Mouse (Mus musculus) lung, postnatal 36 days (tissue): ENCODE measurements around the gene Anxa7.
A peak's percentile ranks its signal among the peaks of the same experiment; 100 is the strongest.

Experiments used
- DNase-seq: peaks from one replicate; pipeline ENCODE4 v3.0.0; 2022; ENCODE audit warnings: mixed read lengths

Anxa7 gene

DNA sequence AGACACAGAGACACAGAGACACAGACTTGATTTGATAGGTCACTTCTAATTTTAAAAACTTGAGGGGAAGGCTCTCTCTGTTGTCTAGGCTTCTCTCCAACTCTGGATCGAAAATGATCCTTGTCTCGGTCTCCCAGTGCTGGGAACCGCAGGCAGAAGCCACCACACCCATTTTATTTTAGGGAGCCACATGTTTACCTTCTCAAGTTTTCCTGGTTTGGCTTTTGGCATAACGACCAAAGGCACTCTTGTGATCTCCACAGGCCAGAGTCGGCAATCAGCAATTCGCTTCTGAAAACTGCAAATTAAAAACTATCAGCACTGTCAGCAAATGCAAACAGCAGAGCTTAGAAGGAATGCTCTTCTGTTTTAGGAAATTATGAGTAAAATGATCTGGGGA, 48.2 kb downstream of the Anxa7 start:
- no peak for DNase-seq

GRCm38 (mm10) chr14:20429833-20430232, 50.1 kb downstream of the Anxa7 start:
- no peak for DNase-seq

DNA sequence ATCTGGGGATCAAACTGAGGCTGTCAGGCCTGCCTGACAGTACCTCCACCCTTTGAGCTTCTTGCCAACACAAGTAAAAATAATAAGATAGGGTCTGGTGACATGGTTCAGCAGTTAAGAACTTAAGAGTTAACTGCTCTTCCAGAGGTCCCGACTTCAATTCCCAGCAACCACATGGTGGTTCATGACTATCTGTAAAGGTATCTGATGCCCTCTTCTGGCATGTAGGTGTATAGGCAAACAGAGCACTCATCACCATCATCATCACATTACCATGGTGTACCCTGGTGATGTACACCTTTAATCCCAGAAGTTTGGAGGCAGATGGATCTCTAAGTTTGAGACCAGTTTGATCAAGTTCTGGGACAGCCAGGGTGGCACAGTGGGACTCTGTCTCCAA, 51.3 kb downstream of the Anxa7 start:
- no peak for DNase-seq

GRCm38 (mm10) chr14:20423046-20423445, 56.9 kb downstream of the Anxa7 start:
- no peak for DNase-seq

GRCm38 (mm10) chr14:20422257-20422656, 57.7 kb downstream of the Anxa7 start:
- DNase-seq = peak; percentile 4
